Mouse (Mus musculus): ENCODE results near the gene Ddx39.

Gene Ddx39

DNA sequence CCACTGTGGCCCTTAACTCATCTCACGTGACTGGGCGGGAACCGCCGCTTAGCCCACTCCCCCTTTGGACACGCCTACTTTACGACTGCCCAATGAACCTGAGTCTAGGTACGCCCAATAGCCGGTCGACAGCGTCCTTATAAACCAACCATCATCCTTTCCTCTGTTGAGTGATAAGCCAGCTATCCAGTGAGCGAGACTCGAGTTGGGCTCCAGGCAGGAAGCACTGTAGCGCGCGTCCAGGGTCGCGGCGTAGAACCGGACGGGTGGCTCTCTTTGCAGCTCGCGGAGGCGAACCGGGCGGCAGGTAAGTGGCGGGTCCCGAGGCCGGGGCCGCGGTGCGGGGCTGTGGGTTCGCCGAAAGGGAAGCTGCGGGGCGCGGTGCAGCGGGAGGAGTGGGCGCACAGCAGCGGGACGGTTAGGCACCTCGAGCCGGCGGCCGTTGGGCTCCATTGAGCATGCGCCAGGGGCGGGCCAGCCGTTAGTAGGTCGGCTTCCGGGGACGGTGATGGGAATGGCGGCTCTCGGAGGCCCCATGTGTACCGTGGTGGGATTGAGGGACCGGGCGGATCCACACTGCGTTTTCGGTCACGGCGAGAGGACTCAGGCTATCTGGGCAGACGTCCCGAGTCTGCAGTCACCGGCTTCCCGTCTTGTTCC, at the start of gene Ddx39:
TSS of gene Ddx39 (plus strand) at position 147 of the 660 bp plus-strand sequence.
- peak; percentile 99 for DNase-seq (ENCODE audit: low read depth)

DNA sequence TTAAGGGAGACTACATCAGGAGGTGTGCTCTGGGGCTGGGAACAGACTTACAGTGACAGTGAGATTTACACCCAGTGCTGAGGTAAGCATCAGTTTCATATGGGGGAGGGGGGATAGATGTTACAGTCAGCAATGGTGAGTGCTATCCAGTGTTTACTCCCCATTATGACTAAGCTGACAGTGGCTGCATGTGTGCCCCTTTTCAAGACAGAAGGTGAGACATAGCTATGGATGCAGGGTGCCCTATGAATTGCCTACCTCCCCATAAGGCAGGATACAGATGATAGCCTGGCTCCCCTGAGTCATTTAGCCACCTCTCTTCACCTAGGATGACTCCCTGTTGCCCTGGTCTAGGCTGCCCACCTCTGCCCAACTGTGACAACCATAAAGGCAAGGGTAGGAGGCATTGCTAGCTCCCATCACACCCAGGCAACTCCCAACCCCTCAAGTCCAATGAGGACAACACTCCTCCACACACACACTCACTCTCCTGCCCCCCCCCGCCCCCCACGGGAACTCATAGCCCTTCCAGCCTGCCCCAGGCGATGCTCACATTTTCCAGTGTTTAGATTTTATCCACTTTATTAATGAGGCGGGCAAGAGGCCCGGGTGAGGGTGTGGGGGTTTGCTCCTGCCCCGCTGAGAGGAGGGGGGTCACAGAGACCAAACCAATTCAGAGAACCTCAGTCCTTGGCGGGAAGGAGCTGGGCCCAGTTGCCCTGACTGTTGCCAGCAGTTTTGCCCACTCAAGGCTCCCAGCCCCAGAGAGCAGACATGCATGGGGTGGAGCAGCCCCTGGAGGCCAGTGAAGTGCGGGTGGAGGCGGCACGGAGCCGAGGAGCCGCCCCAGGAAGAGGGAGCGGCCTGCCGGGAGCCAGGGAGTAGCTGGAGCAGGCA, 48.8 kb upstream of the Ddx39 start, which contains the start of gene Ptger1:
TSS of gene Ptger1 (plus strand) at position 710 of the 897 bp plus-strand sequence.
- no peak for DNase-seq (ENCODE audit: low read depth)

DNA sequence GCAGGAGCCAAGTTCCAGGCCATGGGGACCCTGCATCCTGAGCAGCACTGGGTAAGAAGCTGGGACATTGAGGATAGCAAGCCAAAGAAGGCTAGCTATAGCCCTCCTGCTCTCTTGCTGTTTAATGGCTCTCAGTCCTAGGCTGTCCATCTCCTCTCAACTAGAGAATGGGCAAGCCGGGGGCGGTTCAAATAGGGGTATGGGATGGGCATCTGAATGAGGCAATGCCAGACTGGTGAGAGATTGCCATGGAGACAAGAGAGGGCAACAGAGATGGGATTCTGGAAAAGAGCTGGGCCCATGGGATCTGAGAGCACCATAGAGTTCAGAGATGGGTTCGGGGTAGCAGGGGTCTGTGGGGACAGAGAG, 48.1 kb upstream of the Ddx39 start:
- DNase-seq (ENCODE audit: low read depth): no peak

DNA sequence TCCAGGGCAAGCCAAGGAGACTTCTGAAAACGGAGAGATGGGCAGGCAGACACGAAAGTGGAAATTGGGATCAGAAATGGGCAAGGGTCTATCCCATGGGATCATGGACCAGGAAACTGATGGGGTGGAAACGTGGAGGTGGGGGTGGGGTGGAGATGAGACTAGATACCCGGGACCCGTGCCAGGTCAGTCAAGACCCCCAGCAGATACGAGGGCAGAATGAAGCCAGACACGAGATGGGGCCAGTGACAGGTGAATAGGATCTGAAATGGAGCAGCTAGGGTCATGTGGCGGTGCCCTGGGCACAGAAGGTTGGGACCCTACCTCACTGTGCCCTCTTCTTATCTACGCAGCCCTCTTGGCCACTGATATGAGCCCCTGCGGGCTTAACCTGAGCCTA, 47.5 kb upstream of the Ddx39 start:
- no peak for DNase-seq (ENCODE audit: low read depth)

DNA sequence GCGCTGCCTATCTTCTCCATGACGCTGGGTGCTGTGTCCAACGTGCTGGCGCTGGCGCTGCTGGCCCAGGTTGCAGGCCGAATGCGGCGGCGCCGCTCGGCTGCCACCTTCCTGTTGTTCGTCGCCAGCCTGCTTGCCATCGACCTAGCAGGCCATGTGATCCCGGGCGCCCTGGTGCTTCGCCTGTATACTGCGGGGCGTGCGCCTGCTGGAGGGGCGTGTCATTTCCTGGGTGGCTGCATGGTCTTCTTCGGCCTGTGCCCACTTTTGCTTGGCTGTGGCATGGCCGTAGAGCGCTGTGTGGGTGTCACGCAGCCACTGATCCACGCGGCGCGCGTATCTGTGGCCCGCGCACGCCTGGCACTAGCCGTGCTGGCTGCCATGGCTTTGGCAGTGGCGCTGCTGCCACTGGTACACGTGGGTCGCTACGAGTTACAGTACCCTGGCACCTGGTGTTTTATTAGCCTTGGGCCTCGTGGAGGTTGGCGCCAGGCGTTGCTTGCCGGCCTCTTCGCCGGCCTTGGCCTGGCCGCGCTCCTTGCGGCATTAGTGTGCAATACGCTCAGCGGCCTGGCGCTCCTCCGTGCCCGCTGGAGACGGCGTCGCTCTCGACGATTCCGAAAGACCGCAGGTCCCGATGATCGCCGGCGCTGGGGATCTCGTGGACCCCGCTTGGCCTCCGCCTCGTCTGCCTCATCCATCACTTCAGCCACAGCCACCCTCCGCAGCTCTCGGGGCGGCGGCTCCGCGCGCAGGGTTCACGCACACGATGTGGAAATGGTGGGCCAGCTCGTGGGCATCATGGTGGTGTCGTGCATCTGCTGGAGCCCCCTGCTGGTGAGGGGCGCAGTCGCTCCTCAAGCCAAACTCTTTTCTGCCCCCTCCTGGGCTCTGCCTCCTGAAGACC, 46.7 kb upstream of the Ddx39 start:
- no peak for DNase-seq (ENCODE audit: low read depth)

DNA sequence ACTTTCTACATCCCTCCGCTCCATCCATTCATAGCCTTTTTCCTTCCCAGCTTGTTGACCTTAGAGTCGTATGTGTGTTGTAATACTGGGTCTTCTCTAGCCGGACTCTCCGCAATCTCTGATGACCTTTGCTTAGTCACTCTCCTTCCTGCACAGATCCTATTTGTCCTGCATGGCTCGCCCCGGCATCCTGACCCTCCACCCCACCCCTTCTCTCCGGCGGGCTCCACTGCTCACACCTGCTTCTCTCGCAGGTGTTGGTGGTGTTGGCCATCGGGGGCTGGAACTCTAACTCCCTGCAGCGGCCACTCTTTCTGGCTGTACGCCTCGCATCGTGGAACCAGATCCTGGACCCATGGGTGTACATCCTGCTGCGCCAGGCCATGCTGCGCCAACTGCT, 46.0 kb upstream of the Ddx39 start:
- DNase-seq (ENCODE audit: low read depth): no peak

DNA sequence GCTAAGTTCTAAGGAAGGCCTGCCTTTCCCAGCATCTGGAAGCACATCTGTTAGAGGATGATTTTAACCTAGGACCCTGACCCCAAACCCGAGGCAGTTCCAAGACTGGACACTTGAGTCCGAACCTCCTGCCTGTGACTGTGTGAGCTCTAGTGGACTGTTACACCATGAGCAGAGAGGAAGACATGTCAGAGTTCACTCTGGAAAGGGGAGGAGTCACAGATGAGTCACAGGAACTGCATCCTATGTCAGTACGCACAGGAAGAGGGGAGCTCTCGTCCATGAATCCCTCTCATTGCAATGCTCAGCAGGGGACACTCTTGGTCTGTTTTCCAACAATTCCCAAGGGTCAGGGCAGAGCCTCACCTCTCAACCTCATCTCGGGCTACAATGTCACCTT, 42.0 kb upstream of the Ddx39 start:
- no peak for DNase-seq (ENCODE audit: low read depth)

DNA sequence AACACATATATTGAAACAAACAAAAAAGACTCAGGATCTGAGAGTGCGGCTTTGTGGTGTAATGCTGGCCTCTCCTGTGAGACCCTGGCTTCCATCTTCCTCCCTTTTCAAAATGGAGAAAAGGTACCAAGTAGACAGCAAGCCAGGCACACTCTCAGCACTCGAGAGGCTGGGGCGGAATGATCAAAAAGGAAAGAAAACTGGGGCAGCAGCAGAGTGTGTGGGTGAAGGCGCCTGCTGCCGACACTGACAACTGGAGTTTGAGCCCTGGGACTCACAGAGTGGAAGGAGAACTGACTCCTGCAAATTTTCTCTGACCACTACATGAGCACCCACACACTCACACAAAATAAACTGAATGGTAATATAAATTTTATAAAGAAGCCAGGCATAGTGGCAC, 40.5 kb upstream of the Ddx39 start:
- no peak for DNase-seq (ENCODE audit: low read depth)

DNA sequence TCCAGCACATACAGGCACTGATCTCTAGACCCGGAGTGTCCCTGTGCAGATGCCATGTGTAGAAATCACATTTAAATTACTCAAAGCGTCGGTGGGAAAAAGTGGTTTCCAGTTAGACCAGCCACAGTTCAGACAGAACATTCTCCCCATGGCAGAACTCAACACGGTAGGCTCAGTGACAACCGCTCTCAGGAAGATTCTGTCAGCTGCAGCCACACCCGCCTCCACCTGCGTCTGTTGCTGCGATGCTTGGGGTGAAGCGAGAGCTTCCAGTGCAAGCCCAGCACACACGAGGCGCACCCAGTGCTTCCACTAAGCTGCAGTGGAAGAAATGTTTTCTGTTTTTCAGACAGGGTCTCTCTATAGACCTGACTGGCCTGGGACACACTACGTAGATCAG, 35.1 kb upstream of the Ddx39 start:
- no peak for DNase-seq (ENCODE audit: low read depth)

DNA sequence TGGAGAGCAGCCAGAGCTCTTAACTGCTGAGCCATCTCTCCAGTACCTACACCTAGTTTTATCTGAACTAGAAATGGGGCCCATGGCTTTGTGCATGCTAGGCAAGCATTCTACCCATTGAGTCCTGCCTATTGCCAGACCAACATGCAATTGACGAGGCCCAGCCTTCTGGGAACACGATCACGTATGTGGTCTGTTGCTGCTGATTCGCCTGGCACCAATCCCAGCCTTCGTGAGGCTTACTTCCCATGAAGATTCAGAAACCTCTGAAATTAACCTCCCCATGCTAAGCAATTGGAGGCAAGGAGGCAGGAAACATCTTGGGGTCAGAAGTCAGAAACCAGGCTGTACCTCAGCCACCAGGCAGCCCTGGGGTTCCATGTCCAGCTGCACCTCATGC, 34.4 kb upstream of the Ddx39 start:
- DNase-seq (ENCODE audit: low read depth): no peak

DNA sequence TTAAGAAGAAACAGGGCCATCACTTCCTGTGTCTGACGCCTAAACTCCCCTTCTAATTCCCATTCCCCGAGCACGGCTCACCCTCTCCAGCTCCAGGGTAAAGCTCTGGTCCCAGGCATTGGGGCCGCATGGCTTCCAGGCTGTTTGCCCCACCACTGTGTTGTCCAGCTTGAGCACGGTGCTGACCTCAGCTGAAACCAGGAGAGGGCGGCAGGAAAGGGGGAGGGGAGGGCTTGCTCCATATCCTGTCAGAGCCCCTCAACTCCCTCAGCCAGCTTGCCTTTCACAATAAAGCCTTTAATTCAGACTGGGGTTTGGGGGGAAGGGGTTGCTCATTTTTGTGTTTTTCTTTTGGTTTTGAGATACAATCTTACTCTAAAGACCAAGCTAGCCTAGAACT, 33.9 kb upstream of the Ddx39 start:
- DNase-seq (ENCODE audit: low read depth): no peak

DNA sequence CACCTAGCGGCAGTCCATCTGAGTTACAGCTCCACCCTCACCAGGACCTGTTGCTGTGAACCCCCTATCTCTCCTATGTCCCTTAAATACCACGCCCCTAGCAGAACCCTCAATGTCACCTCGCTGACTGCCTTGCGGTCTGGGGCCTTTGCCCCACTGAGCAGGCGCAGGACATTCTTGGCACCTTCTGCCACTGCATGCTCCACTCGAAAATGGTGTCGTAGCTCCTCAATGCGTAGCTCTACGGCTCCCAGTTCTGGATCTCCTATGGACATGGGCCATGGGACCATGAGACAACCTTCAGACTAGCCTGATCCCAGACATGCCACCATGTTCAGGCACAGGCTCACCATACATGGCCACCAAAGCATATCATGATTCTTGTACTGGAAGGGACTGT, 30.5 kb upstream of the Ddx39 start:
- no peak for DNase-seq (ENCODE audit: low read depth)

DNA sequence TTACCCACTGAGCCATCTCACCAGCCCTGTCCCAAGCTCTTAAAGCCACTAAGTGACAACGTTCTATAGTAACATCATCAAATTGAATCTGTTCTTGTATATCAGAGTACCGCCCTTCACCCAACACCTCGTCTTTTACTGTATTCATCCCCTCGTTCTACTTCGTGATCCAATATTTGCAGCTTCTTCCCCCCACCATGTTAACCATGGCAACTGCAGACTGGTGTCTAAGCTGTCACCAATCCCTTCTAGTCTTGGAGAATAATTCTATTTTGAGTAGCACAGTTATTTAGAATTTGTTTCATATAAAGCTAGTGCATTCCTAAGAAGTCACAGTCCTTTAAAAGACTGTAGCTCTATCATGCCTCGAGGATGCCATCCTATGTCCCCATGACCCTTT, 25.7 kb upstream of the Ddx39 start:
- DNase-seq (ENCODE audit: low read depth): no peak

DNA sequence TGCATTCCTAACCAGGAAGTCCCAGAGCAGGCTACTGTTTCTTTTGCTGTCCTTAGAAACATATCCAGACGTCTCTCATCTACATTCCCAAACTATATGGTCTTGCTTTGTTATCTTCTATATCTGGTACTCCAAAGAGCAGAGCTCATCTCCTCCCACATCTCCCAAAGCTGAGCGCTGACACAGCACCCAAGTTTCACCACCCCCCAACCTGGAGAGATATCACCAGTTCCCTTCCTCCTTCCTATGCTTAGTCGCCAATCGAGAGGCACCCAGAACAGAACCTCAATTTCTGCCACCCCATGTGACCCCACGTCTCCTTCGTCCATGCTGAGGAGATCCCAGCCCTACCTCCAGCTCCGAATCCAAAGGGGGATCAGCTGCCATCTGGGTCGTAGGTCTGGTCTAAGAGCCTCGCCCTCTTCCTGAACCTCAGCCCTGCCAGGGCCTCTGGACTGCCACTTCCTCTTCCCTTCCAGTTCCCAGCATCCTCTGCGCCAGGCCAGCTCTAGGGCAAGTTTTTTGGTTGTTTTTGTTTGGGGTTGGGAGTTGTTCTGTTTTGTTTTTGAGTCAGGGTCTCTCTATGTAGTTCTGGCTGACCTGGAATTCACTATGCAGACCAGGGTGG, 21.3 kb upstream of the Ddx39 start:
- DNase-seq (ENCODE audit: low read depth): no peak

DNA sequence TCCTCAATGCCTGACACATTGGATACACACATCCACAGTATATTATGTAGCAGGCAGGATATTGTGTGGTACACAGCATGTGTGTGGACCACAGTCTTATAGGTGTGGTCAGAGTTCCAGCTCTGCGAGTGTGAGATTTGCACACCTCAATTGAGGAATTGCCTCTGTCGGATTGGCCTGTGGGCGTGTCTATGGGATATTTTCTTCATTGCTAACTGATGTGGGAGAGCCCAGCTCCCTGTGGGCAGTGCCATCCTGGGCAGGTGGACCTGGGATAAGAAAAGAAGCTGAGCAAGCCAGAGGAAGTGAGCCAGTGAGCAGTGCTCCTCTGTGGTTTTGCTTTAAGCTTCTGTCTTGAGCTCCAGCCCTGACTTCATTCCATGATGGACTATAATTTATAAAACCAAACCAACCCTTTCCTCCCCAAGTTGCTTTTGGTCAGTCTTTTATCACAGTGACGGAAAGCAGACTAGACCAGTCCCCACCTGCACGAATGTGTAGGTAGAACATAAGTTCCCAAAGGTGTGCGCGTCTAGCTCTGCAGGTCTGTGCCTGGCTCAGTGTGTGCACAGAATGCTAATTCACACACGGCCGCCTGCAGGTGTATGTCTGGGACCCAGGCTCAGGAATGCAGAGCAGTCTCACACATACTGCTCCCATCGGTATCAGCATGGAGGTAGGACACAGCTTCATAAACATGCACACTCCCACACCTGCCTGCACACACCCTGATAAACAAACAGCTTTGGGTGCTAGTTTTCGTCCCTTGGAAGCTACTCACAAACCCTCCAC, 20.4 kb upstream of the Ddx39 start:
- no peak for DNase-seq (ENCODE audit: low read depth)

DNA sequence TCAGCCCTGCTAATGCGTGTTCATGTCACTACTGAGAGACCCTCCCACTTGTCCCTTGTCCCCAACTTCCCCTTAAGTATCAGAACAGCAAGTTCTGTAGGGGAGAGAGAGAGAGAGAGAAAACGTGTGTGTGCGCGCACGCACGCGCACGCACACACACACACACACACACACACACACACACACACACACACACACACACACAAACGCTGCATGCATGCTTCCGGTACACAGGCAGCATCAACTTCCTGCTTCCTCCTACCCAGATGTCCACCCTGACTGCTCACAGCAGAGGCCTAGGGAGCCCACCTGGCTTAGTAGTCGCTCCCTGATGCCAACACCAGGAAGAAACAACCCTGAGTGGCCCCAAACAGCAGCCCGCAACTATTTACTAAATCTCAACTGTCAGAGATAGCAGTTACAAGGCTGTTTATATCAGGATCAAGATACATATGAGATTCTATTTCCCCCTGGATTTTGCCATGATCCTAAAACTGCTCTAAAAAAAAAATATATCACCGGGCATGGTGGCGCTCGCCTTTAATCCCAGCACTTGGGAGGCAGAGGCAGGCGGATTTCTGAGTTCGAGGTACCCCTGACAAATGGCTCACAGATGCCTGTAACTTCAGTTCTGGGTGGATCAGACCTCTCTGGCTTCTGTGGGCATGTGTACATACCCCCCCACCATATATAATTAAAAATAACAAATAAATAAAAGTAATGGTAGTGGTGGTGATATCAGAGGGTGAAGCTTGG, 19.4 kb upstream of the Ddx39 start:
- no peak for DNase-seq (ENCODE audit: low read depth)

DNA sequence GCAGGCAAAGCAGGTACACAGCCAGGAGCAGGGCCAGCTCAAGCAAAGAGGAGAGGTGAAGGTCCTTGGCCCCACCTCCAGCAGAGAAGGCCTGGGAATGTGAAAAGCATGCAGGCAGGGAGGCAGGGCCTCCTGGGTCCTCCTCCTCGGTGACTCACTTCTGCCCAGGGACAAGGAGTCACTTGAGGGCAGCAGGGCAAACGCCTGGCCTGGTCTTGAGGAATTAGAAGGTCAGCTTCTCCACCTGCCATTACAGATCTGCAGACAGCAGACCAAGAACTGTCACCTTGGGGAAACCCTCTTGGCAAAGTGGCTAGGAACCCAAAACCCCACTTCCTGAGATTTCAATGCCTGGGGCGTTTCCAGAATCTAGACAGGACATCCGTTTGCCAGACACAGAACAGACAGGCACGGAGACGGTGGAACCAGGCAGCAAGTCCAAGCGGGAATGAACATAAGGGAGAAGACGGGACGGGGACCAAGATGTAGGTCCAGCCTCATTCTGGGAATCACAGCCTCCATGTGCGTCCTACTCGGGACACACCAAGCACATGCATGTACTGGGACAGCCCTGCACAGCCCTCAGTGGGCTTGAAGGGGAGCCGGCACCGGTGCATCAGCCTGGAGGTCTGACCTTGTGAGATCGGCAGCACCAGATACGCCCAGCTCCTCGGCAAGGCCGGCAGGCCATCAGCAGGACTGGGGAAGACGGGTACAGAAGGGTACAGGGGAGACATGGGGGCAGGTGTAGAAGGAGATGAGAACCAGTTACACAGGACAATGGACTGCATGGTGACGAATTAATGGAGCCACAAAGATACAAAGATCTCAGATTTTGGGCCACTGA, 17.4 kb upstream of the Ddx39 start:
- DNase-seq (ENCODE audit: low read depth): no peak

DNA sequence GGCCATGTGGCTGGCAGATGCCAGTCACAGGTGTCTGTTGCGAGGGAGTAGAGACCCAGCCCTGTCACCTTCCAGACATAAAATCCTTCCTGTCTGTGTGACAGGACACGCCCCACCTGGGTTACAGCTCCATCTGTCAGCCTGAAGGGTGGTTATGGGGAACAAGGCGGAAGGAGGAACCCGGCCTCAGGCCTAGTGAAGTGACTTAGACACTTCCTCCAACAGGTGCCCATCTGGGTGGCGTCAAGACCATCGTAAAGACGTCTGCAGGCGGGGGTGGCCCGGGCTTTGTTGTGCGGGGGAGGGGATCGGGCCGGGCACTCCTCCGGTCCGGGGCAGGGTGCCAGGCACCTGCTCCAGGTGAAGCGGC, 16.7 kb upstream of the Ddx39 start:
- DNase-seq (ENCODE audit: low read depth): no peak

DNA sequence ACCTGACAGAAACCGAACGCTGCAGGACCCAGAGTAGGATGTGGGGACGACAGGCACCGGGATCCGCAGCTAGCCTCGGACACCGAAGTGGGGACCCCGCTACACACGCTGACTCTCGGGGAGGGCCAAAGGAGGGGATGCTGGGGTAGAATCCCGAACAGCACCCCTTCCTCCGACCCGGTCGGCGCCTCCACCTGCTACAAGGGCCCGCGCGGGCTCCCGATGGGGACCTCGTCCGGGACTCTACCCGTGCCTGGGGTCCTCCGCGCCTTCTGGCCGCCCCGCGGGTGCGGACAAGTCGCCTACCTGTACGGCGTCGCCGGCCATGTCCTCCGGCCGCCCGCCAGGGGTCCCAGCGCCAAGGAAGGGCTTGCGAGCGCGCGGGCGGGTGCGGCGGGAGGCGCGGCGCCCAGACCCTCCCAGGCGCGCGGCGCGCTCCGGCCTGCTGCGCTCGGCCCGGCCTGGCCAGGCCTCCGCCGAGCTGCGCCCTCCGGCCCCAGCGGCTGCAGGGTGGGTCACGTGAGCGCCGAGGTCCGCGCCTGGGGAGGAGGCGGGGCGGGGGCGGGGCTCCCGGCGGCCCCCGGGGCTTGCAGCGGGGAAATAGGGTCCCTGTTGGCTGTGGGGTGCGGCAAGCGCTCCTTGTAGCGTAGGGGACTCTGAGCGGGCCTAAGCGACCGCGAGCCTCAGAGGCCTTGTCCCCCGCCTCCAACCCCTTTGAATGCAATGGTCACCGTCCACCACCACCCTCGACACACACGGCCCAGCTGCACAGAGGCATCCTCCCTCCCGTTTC, 16.1 kb upstream of the Ddx39 start, which contains the start of gene Pkn1:
TSS of gene Pkn1 (minus strand) at position 519 of the 793 bp plus-strand sequence.
- no peak for DNase-seq (ENCODE audit: low read depth)
